Mouse (Mus musculus) T-cell, adult 2 months (primary cell): Measurements from ENCODE around the gene Spast.
"Not testable (repeated sequence)": the region's sequence is repeated elsewhere in the genome, so short reads cannot be mapped to it uniquely, and the experiment has no call there.

Experiments
- DNase-seq: peaks from one replicate; pipeline ENCODE4 v3.0.0; 2022; ENCODE audit warnings: low spot score

Gene Spast

GRCm38 (mm10) chr17:74327195-74327594 lies 11.6 kb upstream of the Spast start:
- DNase-seq, result not testable (repeated sequence)

- DNase-seq, result peak; percentile 54
Observed at GRCm38 (mm10) chr17:74328146-74328545, 10.6 kb upstream of the Spast start.

GRCm38 (mm10) chr17:74331049-74331676 lies 7.6 kb upstream of the Spast start:
- no peak for DNase-seq

GRCm38 (mm10) chr17:74338225-74338931 lies 409 bp upstream of the Spast start:
- peak; percentile 90 for DNase-seq

- no peak for DNase-seq
Observed at GRCm38 (mm10) chr17:74341151-74341550, 2.4 kb downstream of the Spast start.

GRCm38 (mm10) chr17:74363592-74363991 lies 24.8 kb downstream of the Spast start:
- no peak for DNase-seq

GRCm38 (mm10) chr17:74376916-74377315 lies 38.1 kb downstream of the Spast start:
- DNase-seq, result no peak

- DNase-seq, result no peak
Observed at GRCm38 (mm10) chr17:74386657-74387056, 47.9 kb downstream of the Spast start.

GRCm38 (mm10) chr17:74389847-74390246 lies 51.1 kb downstream of the Spast start:
- no peak for DNase-seq

- DNase-seq, result no peak
Observed at GRCm38 (mm10) chr17:74394381-74394780, 55.6 kb downstream of the Spast start.

- peak; percentile 51 for DNase-seq
Observed at GRCm38 (mm10) chr17:74394855-74395254, 56.1 kb downstream of the Spast start.

GRCm38 (mm10) chr17:74395383-74396065 lies 56.7 kb downstream of the Spast start, which contains the start of gene Slc30a6:
Gene Slc30a6, plus strand, starts transcription at chr17:74395608.
- peak; percentile 95 for DNase-seq

- no peak for DNase-seq
Observed at GRCm38 (mm10) chr17:74396766-74397165, 58.0 kb downstream of the Spast start.

GRCm38 (mm10) chr17:74397173-74397572 lies 58.4 kb downstream of the Spast start:
- DNase-seq, result no peak

- DNase-seq, result no peak
Observed at GRCm38 (mm10) chr17:74402486-74403222, 63.9 kb downstream of the Spast start.

GRCm38 (mm10) chr17:74406487-74406886 lies 67.7 kb downstream of the Spast start:
- DNase-seq, result no peak

- no peak for DNase-seq
Observed at GRCm38 (mm10) chr17:74409722-74410121, 70.9 kb downstream of the Spast start.

- DNase-seq, result no peak
Observed at GRCm38 (mm10) chr17:74413324-74413723, 74.5 kb downstream of the Spast start.

GRCm38 (mm10) chr17:74414671-74415070 lies 75.9 kb downstream of the Spast start:
- no peak for DNase-seq

GRCm38 (mm10) chr17:74416841-74417360 lies 78.1 kb downstream of the Spast start:
- no peak for DNase-seq

- no peak for DNase-seq
Observed at GRCm38 (mm10) chr17:74418171-74418570, 79.4 kb downstream of the Spast start.

GRCm38 (mm10) chr17:74420656-74421055 lies 81.9 kb downstream of the Spast start:
- no peak for DNase-seq
